ENCODE assay signal across 16 mouse cellular contexts in the genomic region with DNA sequence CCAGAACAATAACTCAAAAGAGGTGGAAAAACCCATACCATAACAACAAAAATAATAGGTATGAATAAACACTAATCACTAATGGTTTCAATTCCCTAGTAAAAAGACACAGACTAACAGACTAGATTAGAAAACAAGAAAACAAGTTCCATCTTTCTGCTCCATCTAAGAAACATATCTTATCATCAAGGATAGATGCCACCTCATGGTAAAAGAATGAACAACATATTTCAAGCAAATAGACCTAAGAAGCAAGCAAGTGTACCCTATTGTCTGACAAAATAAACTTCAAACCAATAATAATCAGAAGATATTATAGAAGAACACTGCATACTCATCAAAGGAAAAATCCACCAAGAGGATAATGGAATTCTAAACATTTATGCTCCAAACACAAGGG.
"Had no signal": no experiment of that assay in that cellular context is flagged by ENCODE, and none has a peak within 500 bp of the region (broad histone marks: within the 10 kb centered on the region; RNA-seq: fewer than 3 reads in every experiment).

No protein-coding gene starts in this region.

- H3K36me3 ChIP-seq: kidney, embryonic 15.5 days; limb, embryonic 13.5 days; midbrain, embryonic 10.5 days; neural tube, embryonic 15.5 days; stomach, embryonic 15.5 days had no signal

- H3K27ac ChIP-seq: kidney, embryonic 15.5 days; limb, embryonic 13.5 days; liver, embryonic 14.5 days; midbrain, embryonic 10.5 days; neural tube, embryonic 15.5 days; stomach, embryonic 15.5 days had no signal

- ATAC-seq: lung, postnatal 0 days had no signal

- H3K27me3 ChIP-seq: kidney, embryonic 15.5 days; limb, embryonic 13.5 days; neural tube, embryonic 15.5 days; stomach, embryonic 15.5 days had no signal

- H3K4me2 ChIP-seq: kidney, embryonic 15.5 days; limb, embryonic 13.5 days; neural tube, embryonic 15.5 days; stomach, embryonic 15.5 days had no signal

- H3K4me1 ChIP-seq: kidney, embryonic 15.5 days; limb, embryonic 13.5 days; midbrain, embryonic 10.5 days; neural tube, embryonic 15.5 days; stomach, embryonic 15.5 days had no signal

- H3K4me3 ChIP-seq: kidney, embryonic 15.5 days; limb, embryonic 13.5 days; midbrain, embryonic 10.5 days; myocyte; neural tube, embryonic 15.5 days; stomach, embryonic 15.5 days had no signal

- DNase-seq: kidney, adult 2 months; kidney, postnatal 14 days; left cerebral cortex, postnatal 4 days; lung, adult 18-20 months; lung, postnatal 4 days; midbrain, embryonic 14.5 days; spleen, adult 18-20 months; thymus, postnatal 36 days had no signal

- H3K9ac ChIP-seq: kidney, embryonic 15.5 days; limb, embryonic 13.5 days; liver, embryonic 14.5 days; neural tube, embryonic 15.5 days; stomach, embryonic 15.5 days had no signal

- H3K9me3 ChIP-seq: kidney, embryonic 15.5 days; limb, embryonic 13.5 days; midbrain, embryonic 10.5 days; neural tube, embryonic 15.5 days; stomach, embryonic 15.5 days had no signal
